Mouse (Mus musculus): ENCODE data around the gene Ppfibp1. TPM values are rescaled to one million over a fixed set of nuclear protein-coding genes. Genes with fewer than 3 reads are reported as not detected.

Gene Ppfibp1
- polyA plus RNA-seq, 1 experiment from 2014 or later, result 15.2 TPM

DNA sequence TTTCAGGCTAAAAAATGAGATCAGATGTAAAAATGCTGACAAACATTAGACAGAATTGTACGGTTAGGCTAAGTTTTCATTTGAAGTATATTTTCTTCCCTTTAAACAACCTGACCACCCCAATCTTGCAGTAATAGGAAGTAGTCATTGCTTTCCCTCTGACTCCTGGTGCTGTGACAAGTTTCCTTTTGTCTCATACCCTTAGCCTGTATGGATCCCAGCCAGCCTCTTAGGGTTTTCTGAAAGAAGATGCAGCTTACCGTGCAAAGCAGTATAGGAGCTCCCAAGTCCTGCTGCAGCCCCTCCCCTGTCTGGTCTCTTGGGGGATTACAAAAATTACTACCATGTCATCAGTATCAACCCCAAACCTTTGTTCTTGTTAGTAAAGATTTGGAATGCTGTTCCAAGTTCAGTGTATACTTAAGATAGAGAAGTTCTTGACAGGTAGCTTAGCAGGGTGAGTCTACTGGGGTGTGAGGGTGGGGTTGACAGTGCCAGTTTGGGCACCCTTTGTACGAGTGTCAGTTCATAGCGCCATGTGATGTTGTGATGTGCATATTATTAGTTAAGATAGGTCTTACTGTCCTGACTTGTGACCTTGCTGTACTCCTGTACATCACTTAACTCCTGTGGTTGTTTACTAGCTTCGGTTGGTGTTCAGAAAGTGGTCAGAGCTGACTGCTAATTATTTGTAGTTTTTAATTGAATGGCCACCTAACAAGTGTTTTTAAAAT lies 18.9 kb downstream of the Ppfibp1 start:
- WGBS, result 78% methylated on average over 5 of the region's 5 CpGs
- Histone ChIP-seq H3K9ac (no peak overlapping the region), H3K4me1 (replicated peaks) (0 out of 2 replicates have a peak, but pooled peaks cover 4% of the 10 kb centered on the region), H3K36me3 (no peaks in the 10 kb centered on the region), H3K9me3 (no peaks in the 10 kb centered on the region), H3K4me3 (no peak overlapping the region), H3K27me3 (no peaks in the 10 kb centered on the region), H3K27ac (replicated peaks) (no peak overlapping the region), H3K4me2 (no peak overlapping the region)
- ATAC-seq (ENCODE audit: low read depth), result no peak

DNA sequence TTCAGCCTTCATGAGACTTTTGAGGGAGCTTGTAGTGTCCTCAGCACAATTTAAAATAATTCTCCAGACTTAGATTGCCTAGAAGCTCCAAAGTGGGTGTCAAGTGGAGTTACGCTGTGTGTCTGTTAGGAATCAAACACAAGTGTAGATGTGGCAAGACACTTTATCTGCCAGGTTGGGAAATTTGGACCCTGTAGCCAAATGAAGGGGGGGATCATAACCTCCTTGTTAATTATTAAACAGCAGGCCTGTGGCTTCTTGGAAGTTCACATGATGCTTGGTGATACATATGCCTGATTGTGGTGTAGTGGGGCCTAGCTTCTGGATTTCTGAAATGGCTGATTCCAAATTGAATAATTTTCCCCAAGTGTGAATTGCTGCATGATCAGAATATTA lies 19.5 kb downstream of the Ppfibp1 start:
- Histone ChIP-seq H3K4me3 (no peak overlapping the region), H3K9me3 (no peaks in the 10 kb centered on the region), H3K9ac (no peak overlapping the region), H3K27ac (replicated peaks) (no peak overlapping the region), H3K36me3 (no peaks in the 10 kb centered on the region), H3K4me2 (no peak overlapping the region), H3K4me1 (replicated peaks) (peaks cover 8% of the 10 kb centered on the region), H3K27me3 (no peaks in the 10 kb centered on the region)
- WGBS, result 95% methylated on average over 1 of the region's 1 CpGs
- no peak for ATAC-seq (ENCODE audit: low read depth)

- Histone ChIP-seq H3K27ac (replicated peaks) (no peak overlapping the region), H3K27me3 (no peaks in the 10 kb centered on the region), H3K9ac (no peak overlapping the region), H3K4me3 (no peak overlapping the region), H3K36me3 (no peaks in the 10 kb centered on the region), H3K9me3 (no peaks in the 10 kb centered on the region), H3K4me2 (no peak overlapping the region), H3K4me1 (replicated peaks) (peaks cover 16% of the 10 kb centered on the region)
- WGBS, result 74% methylated on average over 2 of the region's 2 CpGs
- ATAC-seq (ENCODE audit: low read depth), result no peak
Observed at GRCm38 (mm10) chr6:146908801-146909200, 20.5 kb downstream of the Ppfibp1 start.

DNA sequence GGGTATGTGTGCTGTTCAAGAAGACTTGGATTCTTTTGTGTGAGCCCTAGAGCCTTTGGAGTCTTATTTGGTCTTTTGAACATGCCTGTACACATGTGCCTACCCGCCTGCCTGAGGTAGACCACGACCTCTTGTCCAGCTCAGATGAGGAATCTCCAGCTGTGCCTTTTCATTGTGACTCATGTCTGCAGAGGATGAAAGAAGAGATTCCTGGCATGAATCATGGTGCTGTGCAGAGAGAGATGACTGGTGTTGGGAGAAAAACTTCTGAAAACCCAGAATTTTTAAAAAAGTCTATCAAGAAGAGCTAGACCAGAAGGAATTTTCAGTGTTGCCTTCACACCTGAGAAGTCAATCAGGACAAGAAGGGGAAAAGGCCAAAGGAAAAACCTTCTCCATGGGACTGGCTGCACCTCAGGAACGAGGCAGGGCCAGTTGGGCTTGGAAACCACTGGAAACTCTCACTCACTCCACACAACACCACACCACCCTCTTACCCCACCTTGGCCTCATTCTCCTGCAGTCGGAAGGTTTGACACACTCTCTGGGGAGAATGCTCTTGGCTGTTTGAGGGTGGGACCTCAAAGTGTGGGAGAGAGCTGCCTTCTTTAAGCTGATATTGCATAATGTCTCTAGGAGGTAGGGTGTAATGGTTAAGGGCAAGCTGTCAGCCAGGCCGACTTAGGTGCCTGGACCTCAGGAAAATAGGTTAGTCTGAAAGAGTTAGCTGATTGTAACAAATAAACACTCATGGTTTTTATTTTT lies 21.6 kb downstream of the Ppfibp1 start:
- Histone ChIP-seq H3K4me3 (no peak overlapping the region), H3K9ac (no peak overlapping the region), H3K4me1 (replicated peaks) (peaks cover 19% of the 10 kb centered on the region), H3K27ac (replicated peaks) (no peak overlapping the region), H3K4me2 (no peak overlapping the region), H3K27me3 (no peaks in the 10 kb centered on the region), H3K36me3 (no peaks in the 10 kb centered on the region), H3K9me3 (no peaks in the 10 kb centered on the region)
- WGBS, result 76% methylated on average over 5 of the region's 5 CpGs
- no peak for ATAC-seq (ENCODE audit: low read depth)

DNA sequence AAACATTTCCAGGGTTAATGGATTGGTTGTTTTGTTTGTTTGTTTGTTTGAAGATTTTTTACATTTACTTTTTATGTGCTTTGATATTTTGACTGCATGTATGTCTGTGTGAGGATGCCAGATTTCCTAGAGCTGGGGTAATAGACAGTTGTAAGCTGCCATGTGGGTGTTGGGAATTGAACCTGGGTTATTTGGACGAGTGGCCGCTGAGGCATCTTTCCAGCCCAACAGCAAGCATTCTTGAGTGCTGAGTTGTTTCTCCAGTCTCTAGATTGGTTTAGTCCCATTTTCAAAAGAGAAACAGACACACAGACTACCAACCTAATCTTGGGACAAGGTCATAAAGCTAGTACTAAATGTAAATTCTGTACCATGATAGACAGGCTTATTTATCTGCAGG lies 22.5 kb downstream of the Ppfibp1 start:
- Histone ChIP-seq H3K27me3 (no peaks in the 10 kb centered on the region), H3K4me1 (replicated peaks) (peaks cover 18% of the 10 kb centered on the region), H3K27ac (replicated peaks) (no peak overlapping the region), H3K4me3 (no peak overlapping the region), H3K9ac (no peak overlapping the region), H3K4me2 (no peak overlapping the region), H3K36me3 (no peaks in the 10 kb centered on the region), H3K9me3 (no peaks in the 10 kb centered on the region)
- WGBS, result 85% methylated on average over 2 of the region's 2 CpGs
- no peak for ATAC-seq (ENCODE audit: low read depth)

GRCm38 (mm10) chr6:146912835-146913488 lies 24.7 kb downstream of the Ppfibp1 start:
- Histone ChIP-seq H3K36me3 (no peaks in the 10 kb centered on the region), H3K27me3 (no peaks in the 10 kb centered on the region), H3K4me2 (no peak overlapping the region), H3K9ac (no peak overlapping the region), H3K27ac (replicated peaks) (no peak overlapping the region), H3K4me1 (replicated peaks) (peaks cover 15% of the 10 kb centered on the region), H3K9me3 (no peaks in the 10 kb centered on the region), H3K4me3 (no peak overlapping the region)
- ATAC-seq (ENCODE audit: low read depth), result no peak
- WGBS, result 9% methylated on average over 3 of the region's 3 CpGs

DNA sequence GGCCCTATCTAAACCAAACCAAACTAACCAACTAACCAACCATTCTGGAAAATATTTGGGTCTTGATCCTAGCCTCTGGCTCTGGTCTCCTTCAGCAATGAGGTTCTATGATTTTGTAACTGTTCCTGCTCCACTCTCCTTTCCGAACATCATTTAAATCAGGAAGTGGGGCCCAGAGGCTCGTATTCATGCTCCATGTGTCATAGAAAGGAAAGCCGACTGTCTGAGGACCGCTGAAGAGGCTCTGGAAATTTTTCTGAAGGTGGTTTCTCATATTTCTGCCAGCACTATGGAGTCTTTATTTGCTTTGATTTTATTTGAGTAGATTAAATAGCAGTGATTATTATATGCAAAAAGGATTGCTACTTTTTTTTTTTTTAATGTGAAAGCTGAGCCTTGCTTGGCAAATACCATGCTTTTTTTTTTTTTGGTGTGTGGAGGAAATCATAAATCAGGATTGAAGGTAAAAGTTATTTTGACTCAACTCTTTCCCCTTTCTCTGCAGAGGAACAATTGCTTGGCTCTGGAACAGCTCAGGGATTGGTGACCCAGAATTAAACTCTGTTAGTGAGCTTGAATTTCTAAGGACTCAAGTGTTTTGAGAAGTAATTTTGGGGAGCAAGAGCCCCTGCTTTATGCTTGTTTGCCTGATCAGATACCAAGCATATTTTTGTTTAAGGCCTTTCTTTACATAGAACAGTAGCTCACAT lies 25.4 kb downstream of the Ppfibp1 start:
- no peak overlapping the region for H3K4me3 ChIP-seq
- H3K4me1 ChIP-seq (replicated peaks), result peaks cover 15% of the 10 kb centered on the region
- no peak for ATAC-seq (ENCODE audit: low read depth)
- no peak overlapping the region for H3K27ac ChIP-seq (replicated peaks)
- H3K9me3 ChIP-seq, result no peaks in the 10 kb centered on the region
- no peaks in the 10 kb centered on the region for H3K36me3 ChIP-seq
- H3K9ac ChIP-seq, result no peak overlapping the region
- no peaks in the 10 kb centered on the region for H3K27me3 ChIP-seq
- H3K4me2 ChIP-seq, result no peak overlapping the region
- 58% methylated on average over 4 of the region's 4 CpGs for WGBS

- Histone ChIP-seq H3K9ac (no peak overlapping the region), H3K27me3 (no peaks in the 10 kb centered on the region)
- WGBS, result 86% methylated on average over 1 of the region's 1 CpGs
Observed at GRCm38 (mm10) chr6:146915808-146916207, 27.5 kb downstream of the Ppfibp1 start.

DNA sequence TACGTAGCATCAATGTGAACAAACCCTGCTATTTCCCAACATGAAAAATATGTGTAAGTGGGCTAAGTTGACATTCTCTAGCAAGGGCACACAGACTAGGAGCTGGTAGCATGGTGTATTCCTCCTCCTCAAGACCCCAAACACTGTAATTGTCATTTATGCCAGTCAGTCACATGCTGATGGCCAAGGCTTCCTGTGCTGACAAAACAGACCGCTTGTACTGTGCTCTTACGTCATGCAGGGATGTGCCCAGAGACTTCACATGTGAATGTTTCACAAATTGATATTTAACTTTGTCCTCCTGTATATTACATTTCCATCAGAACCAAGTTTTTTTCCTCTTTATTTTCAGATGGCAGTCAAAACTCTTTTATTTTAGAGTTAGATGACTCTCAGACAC lies 29.1 kb downstream of the Ppfibp1 start:
- ATAC-seq (ENCODE audit: low read depth), result no peak
- H3K36me3 ChIP-seq, result no peaks in the 10 kb centered on the region
- no peaks in the 10 kb centered on the region for H3K27me3 ChIP-seq
- no peaks in the 10 kb centered on the region for H3K9me3 ChIP-seq
- H3K27ac ChIP-seq (replicated peaks), result no peak overlapping the region
- H3K4me3 ChIP-seq, result no peak overlapping the region
- WGBS, result 83% methylated on average over 3 of the region's 3 CpGs
- H3K4me2 ChIP-seq, result no peak overlapping the region
- no peak overlapping the region for H3K9ac ChIP-seq
- H3K4me1 ChIP-seq (replicated peaks), result peaks cover 15% of the 10 kb centered on the region

More at GRCm38 (mm10) chr6:146915808-146916207, 27.5 kb downstream of the Ppfibp1 start:
- no peak for ATAC-seq (ENCODE audit: low read depth)
- Histone ChIP-seq H3K9me3 (no peaks in the 10 kb centered on the region), H3K36me3 (no peaks in the 10 kb centered on the region), H3K4me1 (replicated peaks) (peaks cover 15% of the 10 kb centered on the region), H3K4me2 (no peak overlapping the region), H3K4me3 (no peak overlapping the region), H3K27ac (replicated peaks) (no peak overlapping the region)

GRCm38 (mm10) chr6:146918341-146918740 lies 30.1 kb downstream of the Ppfibp1 start:
- 88% methylated on average over 6 of the region's 6 CpGs for WGBS
- H3K9me3 ChIP-seq, result no peaks in the 10 kb centered on the region

GRCm38 (mm10) chr6:146926415-146926980 lies 38.2 kb downstream of the Ppfibp1 start:
- WGBS, result 87% methylated on average over 5 of the region's 5 CpGs
- Histone ChIP-seq H3K4me2 (no peak overlapping the region), H3K4me3 (no peak overlapping the region), H3K4me1 (replicated peaks) (peaks cover 6% of the 10 kb centered on the region), H3K36me3 (no peaks in the 10 kb centered on the region), H3K9me3 (no peaks in the 10 kb centered on the region), H3K27me3 (no peaks in the 10 kb centered on the region), H3K9ac (no peak overlapping the region), H3K27ac (replicated peaks) (no peak overlapping the region)
- no peak for ATAC-seq (ENCODE audit: low read depth)

More at GRCm38 (mm10) chr6:146918341-146918740, 30.1 kb downstream of the Ppfibp1 start:
- H3K4me2 ChIP-seq, result no peak overlapping the region
- no peak overlapping the region for H3K4me3 ChIP-seq
- H3K9ac ChIP-seq, result no peak overlapping the region
- no peaks in the 10 kb centered on the region for H3K27me3 ChIP-seq
- no peak for ATAC-seq (ENCODE audit: low read depth)
- peaks cover 5% of the 10 kb centered on the region for H3K4me1 ChIP-seq (replicated peaks)
- H3K27ac ChIP-seq (replicated peaks), result no peak overlapping the region
- no peaks in the 10 kb centered on the region for H3K36me3 ChIP-seq
